Mouse (Mus musculus) thymus, adult 2 months (tissue): ENCODE measurements around the gene Ubash3b. TPM values are rescaled to one million over a fixed set of nuclear protein-coding genes. Genes with fewer than 3 reads are reported as not detected.

ENCODE experiments used
- DNase-seq: peaks from one replicate; pipeline ENCODE4 v3.0.0; 2021
- H3K27ac ChIP-seq: fragments of 200-500 bp; 2 replicates; pipeline ENCODE4 v1.5.1; 2012; ENCODE audit warnings: low read length, control low read depth; ENCODE audit not compliant: control insufficient read depth, insufficient read depth
- H3K27me3 ChIP-seq: fragments of 200-500 bp; 2 replicates; pipeline ENCODE4 v1.6.1; 2012; ENCODE audit warnings: mild to moderate bottlenecking, low read length, moderate library complexity, mixed read lengths; ENCODE audit not compliant: control insufficient read depth, insufficient read depth
- H3K36me3 ChIP-seq: fragments of 200-500 bp; 2 replicates; pipeline ENCODE4 v1.6.1; 2012; ENCODE audit warnings: mild to moderate bottlenecking, low read length, moderate library complexity; ENCODE audit not compliant: control insufficient read depth, insufficient read depth
- H3K4me1 ChIP-seq: fragments of 200-500 bp; replicated peaks from 2 replicates; pipeline ENCODE4 v1.6.1; 2012; ENCODE audit warnings: low read length; ENCODE audit not compliant: control insufficient read depth, insufficient read depth
- H3K4me3 ChIP-seq: fragments of 200-500 bp; 2 replicates; pipeline ENCODE4 v1.5.1; 2012; ENCODE audit warnings: mild to moderate bottlenecking, low read length, control low read depth, moderate library complexity; ENCODE audit not compliant: control insufficient read depth, insufficient read depth
- CTCF ChIP-seq: fragments of 200-500 bp; IDR thresholded peaks from 2 replicates; pipeline ENCODE4 v1.5.1; 2012; ENCODE audit warnings: mild to moderate bottlenecking, control low read depth, low read length, moderate library complexity, borderline replicate concordance; ENCODE audit not compliant: control insufficient read depth, poor library complexity, insufficient read depth; ENCODE audit errors: extremely low read depth
- POLR2A ChIP-seq: fragments of 200-500 bp; IDR thresholded peaks from 2 replicates; pipeline ENCODE4 v1.6.1; 2012; ENCODE audit warnings: mild to moderate bottlenecking, low read length, control low read depth, moderate library complexity; ENCODE audit not compliant: control insufficient read depth, poor library complexity, insufficient read depth; ENCODE audit errors: extremely low read depth
- WGBS: fragments of 180-500 bp; shearing (Covaris S2); methylation state at CpG from one replicate; pipeline ENCODE4 v1.1.7; 2018; 5-methylcytosine and 5-hydroxymethylcytosine counted together
- polyA plus RNA-seq: library from polyadenylated mRNA; depleted of rRNA; stranded (reverse); fragments of >200 nt; gene quantifications from 2 replicates; pipeline ENCODE4 v1.2.3, GENCODE M21; 2012

Gene Ubash3b
- polyA plus RNA-seq, 1 experiment: 7.0 TPM

DNA sequence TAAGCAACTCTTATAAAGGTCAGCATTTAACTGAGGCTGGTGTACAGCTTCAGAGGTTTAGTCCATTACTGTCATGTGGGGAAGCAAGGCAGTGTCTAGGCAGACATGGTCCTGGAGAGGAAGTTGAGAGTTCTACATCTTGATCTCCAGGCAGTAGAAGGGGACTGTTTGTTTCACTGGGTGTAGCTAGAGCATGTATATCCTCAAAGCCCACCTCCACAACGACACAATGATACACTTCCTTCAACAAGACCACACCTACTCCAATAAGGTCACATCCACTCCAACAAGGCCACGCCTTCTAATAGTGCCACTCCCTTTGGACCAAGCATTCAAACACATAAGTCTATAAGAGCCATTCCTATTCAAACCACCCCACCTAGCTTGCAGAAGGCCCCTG lies 7.2 kb upstream of the Ubash3b start:
- no peaks in the 10 kb centered on the region for H3K27me3 ChIP-seq
- no peak for TF ChIP-seq CTCF
- TF ChIP-seq POLR2A: no peak
- no peak overlapping the region for H3K27ac ChIP-seq
- WGBS: 56% methylated on average over 2 of the region's 2 CpGs
- H3K36me3 ChIP-seq: no peaks in the 10 kb centered on the region
- peaks cover 7% of the 10 kb centered on the region for H3K4me1 ChIP-seq
- no peak for DNase-seq
- H3K4me3 ChIP-seq: no peak overlapping the region

- 90% methylated on average over 6 of the region's 6 CpGs for WGBS
- Histone ChIP-seq H3K4me1 (peaks cover 7% of the 10 kb centered on the region), H3K36me3 (no peaks in the 10 kb centered on the region), H3K4me3 (no peak overlapping the region), H3K27ac (no peak overlapping the region), H3K27me3 (no peaks in the 10 kb centered on the region)
- no peak for TF ChIP-seq CTCF
- no peak for TF ChIP-seq POLR2A
- DNase-seq: no peak
These were observed 6.7 kb upstream of the Ubash3b start for GRCm38 (mm10) chr9:41168206-41168605.

DNA sequence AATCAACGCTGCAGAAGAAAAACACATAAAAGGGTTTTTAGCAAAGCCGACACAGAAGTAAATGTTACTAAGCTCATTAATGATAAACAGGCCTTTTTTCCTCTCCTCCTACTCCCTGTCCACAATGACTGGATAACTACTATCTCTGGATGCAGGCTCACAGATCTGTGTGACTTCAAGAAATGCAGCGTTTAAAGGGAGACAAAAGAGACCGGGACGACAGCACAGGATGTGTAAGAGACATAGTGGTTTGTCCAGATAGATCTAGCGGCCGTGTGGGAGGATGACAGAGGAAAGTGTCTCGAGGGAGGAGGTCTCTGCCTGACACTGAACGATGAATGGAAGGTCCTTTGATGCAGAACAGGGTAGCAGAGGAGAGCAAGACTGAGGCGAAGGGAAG lies 5.4 kb upstream of the Ubash3b start:
- DNase-seq: no peak
- no peak overlapping the region for H3K27ac ChIP-seq
- WGBS: 42% methylated on average over 9 of the region's 10 CpGs
- H3K36me3 ChIP-seq: no peaks in the 10 kb centered on the region
- peaks cover 7% of the 10 kb centered on the region for H3K4me1 ChIP-seq
- TF ChIP-seq CTCF (no peak), POLR2A (no peak)
- no peak overlapping the region for H3K4me3 ChIP-seq
- H3K27me3 ChIP-seq: no peaks in the 10 kb centered on the region

DNA sequence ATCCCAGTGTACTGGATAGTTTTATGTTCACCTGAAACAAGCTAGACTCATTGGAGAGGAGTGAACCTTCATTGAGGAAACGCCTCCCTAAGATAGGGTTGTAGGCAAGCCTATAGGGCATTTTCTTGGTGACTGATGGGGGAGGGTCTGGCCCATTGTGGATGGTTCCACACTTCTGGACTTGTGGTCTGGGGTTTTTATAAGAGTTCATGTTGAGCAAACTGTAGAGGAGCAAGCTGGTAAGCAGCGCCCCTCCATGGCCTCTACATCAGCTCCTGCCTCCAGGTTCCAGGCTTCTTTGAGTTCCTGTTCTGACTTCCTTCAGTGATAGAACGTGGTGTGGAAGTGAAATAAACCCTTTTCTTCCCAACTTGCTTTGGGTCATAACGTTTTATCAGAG lies 866 bp upstream of the Ubash3b start:
- no peaks in the 10 kb centered on the region for H3K36me3 ChIP-seq
- DNase-seq: no peak
- H3K27me3 ChIP-seq: no peaks in the 10 kb centered on the region
- no peak for TF ChIP-seq POLR2A
- TF ChIP-seq CTCF: no peak
- H3K4me3 ChIP-seq: no peak overlapping the region
- 74% methylated on average over 4 of the region's 4 CpGs for WGBS
- H3K4me1 ChIP-seq: peaks cover 8% of the 10 kb centered on the region
- H3K27ac ChIP-seq: no peak overlapping the region

DNA sequence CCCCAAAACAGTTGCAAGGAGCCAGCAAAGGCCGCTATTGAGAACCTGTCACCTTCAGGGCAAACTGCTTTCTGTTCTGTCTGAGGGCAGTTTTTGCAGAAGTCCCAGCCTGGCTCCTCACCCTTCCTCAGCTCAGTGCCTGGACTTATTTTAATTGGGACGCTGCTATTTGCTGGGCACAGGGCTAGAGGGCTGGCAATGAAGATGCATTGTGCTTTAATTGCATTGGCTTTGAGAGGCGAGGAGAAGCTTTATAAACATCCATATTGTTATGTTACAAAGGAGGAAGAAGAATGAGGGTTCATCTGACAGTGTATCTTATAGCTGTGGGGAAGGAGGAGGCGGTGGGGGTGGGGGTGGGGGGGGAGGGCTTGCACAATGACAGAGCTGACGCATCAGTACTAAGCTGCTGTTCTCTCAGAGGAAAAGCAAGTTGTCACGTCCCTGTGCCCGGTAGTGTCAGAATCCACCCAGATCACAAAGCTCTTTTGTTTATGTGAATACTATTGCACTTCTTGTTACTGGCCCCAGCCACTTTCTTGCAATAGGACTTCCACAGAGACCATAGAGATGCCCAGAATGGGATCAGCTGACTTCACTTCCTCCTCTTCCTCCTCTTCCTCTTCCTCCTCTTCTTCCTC lies 841 bp downstream of the Ubash3b start:
- TF ChIP-seq POLR2A (no peak), CTCF (no peak)
- no peaks in the 10 kb centered on the region for H3K36me3 ChIP-seq
- 50% methylated on average over 7 of the region's 7 CpGs for WGBS
- H3K27me3 ChIP-seq: no peaks in the 10 kb centered on the region
- H3K4me3 ChIP-seq: no peak overlapping the region
- no peak overlapping the region for H3K27ac ChIP-seq
- no peak for DNase-seq
- H3K4me1 ChIP-seq: peaks cover 12% of the 10 kb centered on the region

- no peak for DNase-seq
- no peak for TF ChIP-seq POLR2A
- no peak for TF ChIP-seq CTCF
- Histone ChIP-seq H3K4me1 (peaks cover 12% of the 10 kb centered on the region), H3K27me3 (no peaks in the 10 kb centered on the region), H3K27ac (no peak overlapping the region), H3K4me3 (no peak overlapping the region), H3K36me3 (no peaks in the 10 kb centered on the region)
- WGBS: 96% methylated on average over 2 of the region's 2 CpGs
These were observed 2.3 kb downstream of the Ubash3b start for GRCm38 (mm10) chr9:41159223-41159622.

DNA sequence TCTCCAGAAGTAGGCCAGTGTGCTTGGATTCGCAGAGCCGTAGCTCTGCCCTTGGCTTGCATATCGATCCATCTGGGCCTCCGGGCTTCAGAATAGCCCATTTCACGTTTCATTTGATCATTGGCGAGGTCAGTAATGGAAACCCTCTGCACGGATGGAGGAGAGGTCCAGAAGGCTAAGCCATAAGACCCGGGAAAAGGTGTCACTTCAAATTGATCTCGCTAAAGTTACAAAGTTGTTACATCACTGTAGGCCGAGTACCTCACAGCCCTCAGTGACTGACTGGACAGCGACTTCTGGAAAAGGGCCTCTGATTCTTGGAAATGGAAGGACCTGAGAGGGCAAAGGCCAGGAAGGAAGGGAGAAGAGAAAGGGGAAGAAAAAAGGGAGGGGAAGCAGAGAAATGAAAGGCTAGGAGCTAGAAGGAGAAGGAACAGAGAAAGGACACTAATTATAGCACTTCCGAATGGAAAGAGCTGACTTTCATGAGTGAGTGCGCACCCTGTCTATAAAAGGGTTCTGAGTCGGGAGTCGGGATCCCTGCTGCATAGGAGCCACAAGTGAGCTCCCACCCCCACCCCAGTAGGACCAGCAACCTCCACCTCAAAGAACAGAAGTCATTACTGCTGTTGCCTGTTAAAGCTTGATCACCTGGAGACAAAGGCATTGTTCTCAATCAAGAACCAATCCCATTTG lies 3.5 kb downstream of the Ubash3b start:
- H3K27me3 ChIP-seq: no peaks in the 10 kb centered on the region
- TF ChIP-seq CTCF (no peak), POLR2A (no peak)
- peak overlapping the region; percentile 91 for H3K4me3 ChIP-seq
- no peak overlapping the region for H3K27ac ChIP-seq
- DNase-seq: no peak
- WGBS: 50% methylated on average over 15 of the region's 15 CpGs
- peaks cover 19% of the 10 kb centered on the region for H3K4me1 ChIP-seq
- no peaks in the 10 kb centered on the region for H3K36me3 ChIP-seq
